26 mouse cellular contexts compared by ENCODE assay signal in genomic region chr8:7919416-7919815, GRCm38 (mm10).
"Had no signal": no experiment of that assay in that cellular context is flagged by ENCODE, and none has a peak within 500 bp of the region (broad histone marks: within the 10 kb centered on the region; RNA-seq: fewer than 3 reads in every experiment).

No protein-coding gene starts in this region.

- H3K4me1 ChIP-seq: heart, embryonic 10.5 days; heart, embryonic 12.5 days; hindbrain, embryonic 10.5 days; hindbrain, embryonic 12.5 days; intestine, embryonic 15.5 days; limb, embryonic 10.5 days; limb, embryonic 12.5 days; liver, embryonic 13.5 days had no signal

- H3K27ac ChIP-seq: heart, embryonic 10.5 days; hindbrain, embryonic 10.5 days; hindbrain, embryonic 12.5 days; hindbrain, embryonic 14.5 days; intestine, embryonic 15.5 days; layer of hippocampus, adult 2 months; left cerebral cortex, adult 2 months; limb, embryonic 10.5 days; limb, embryonic 12.5 days; liver, embryonic 13.5 days had no signal

- H3K27me3 ChIP-seq: heart, embryonic 12.5 days; hindbrain, embryonic 12.5 days; intestine, embryonic 15.5 days; limb, embryonic 12.5 days; liver, embryonic 13.5 days had no signal

- ATAC-seq: hindbrain, embryonic 16.5 days; inflammation-experienced regulatory T-cells, adult 6 months; intestine, embryonic 15.5 days; intestine, postnatal 0 days had no signal

- H3K9ac ChIP-seq: heart, embryonic 12.5 days; hindbrain, embryonic 12.5 days; hindbrain, embryonic 14.5 days; intestine, embryonic 15.5 days; limb, embryonic 12.5 days; liver, embryonic 13.5 days had no signal

- H3K4me2 ChIP-seq: heart, embryonic 12.5 days; hindbrain, embryonic 12.5 days; hindbrain, embryonic 14.5 days; intestine, embryonic 15.5 days; limb, embryonic 12.5 days; liver, embryonic 11.5 days; liver, embryonic 13.5 days had no signal

- H3K9me3 ChIP-seq: heart, embryonic 10.5 days; heart, embryonic 12.5 days; hindbrain, embryonic 10.5 days; hindbrain, embryonic 12.5 days; intestine, embryonic 15.5 days; limb, embryonic 10.5 days; limb, embryonic 12.5 days; liver, embryonic 13.5 days had no signal

- H3K36me3 ChIP-seq: heart, embryonic 10.5 days; heart, embryonic 12.5 days; hindbrain, embryonic 10.5 days; hindbrain, embryonic 12.5 days; intestine, embryonic 15.5 days; limb, embryonic 10.5 days; limb, embryonic 12.5 days; liver, embryonic 13.5 days had no signal

- H3K4me3 ChIP-seq: heart, embryonic 10.5 days; heart, embryonic 12.5 days; hindbrain, embryonic 10.5 days; hindbrain, embryonic 12.5 days; intestine, embryonic 15.5 days; layer of hippocampus, adult 2 months; left cerebral cortex, adult 2 months; limb, embryonic 10.5 days; limb, embryonic 12.5 days; liver, embryonic 13.5 days had no signal

- DNase-seq: gastrocnemius, postnatal 14 days; gastrocnemius, postnatal 36 days; heart, adult 18-20 months; heart, postnatal 10 days; heart, postnatal 4 days; kidney, adult 18-20 months; kidney, adult 8-10 months; kidney, postnatal 10 days; kidney, postnatal 25 days; kidney, postnatal 4 days; liver; liver, embryonic 13.5 days had no signal
